Mouse (Mus musculus): ENCODE measurements at regions not wholly inside any gene's neighbourhood (a gene's known extent, or its start where the extent isn't known, plus 50 kb on each side); places are given as distances from the start of the nearest gene placed in this dataset.

- Histone ChIP-seq H3K9me3 (replicated peaks; ENCODE audit: low read length) (no peaks in the 10 kb centered on the region), H3K27ac (ENCODE audit: insufficient read depth, low read depth) (no peak overlapping the region), H3K9ac (ENCODE audit: insufficient read depth, low read depth) (no peak overlapping the region), H3K4me2 (ENCODE audit: insufficient read depth, low read depth, poor library complexity, severe bottlenecking) (no peak overlapping the region), H3K4me1 (ENCODE audit: control insufficient read depth in 1 of 2, insufficient read depth in 2 of 2) (peaks cover 0 to 7% of the 10 kb centered on the region in 2 experiments; a peak in 2 of 4 replicates), H3K79me2 (replicated peaks; ENCODE audit: control insufficient read depth, extremely low read depth, insufficient read depth, poor library complexity, severe bottlenecking) (no peaks in the 10 kb centered on the region), H3K4me3 (replicated peaks in 1 of 3; ENCODE audit: low read depth in 2 of 3, low read length in 2 of 3, poor library complexity in 1 of 3) (no peak overlapping the region), H3K36me3 (replicated peaks in 1 of 2; ENCODE audit: control insufficient read depth in 1 of 2, insufficient read depth in 1 of 2, low read length in 1 of 2) (no peaks in the 10 kb centered on the region), H3K27me3 (replicated peaks) (peaks cover 3% of the 10 kb centered on the region)
- in situ Hi-C loops (cut with MboI; ENCODE audit: low pct_ligation_motif_present, low pct_unique_long_range_greater_than_20kb, low sequenced_read_pairs): no loop called here
- no peak for DNase-seq (ENCODE audit: extremely low read depth)
- no peak for TF ChIP-seq UBTF (IDR thresholded peaks at IDR 0.05; ENCODE audit: low read depth, low read length)
- no peak for TF ChIP-seq CHD2 (IDR thresholded peaks at IDR 0.05; ENCODE audit: low read length)
- TF ChIP-seq TBP (conservative IDR thresholded peaks at IDR 0.05; ENCODE audit: low read depth, low read length): no peak
- dilution Hi-C loops (cut with MboI; ENCODE audit: extremely low pct_ligation_motif_present, extremely low pct_unique_long_range_greater_than_20kb, low sequenced_read_pairs): no loop called here
Measured at GRCm38 (mm10) chr6:117293780-117294465, 125.6 kb downstream of the Cxcl12 start.

- TF ChIP-seq ETS1 (conservative IDR thresholded peaks at IDR 0.05; ENCODE audit: low read depth, low read length) (no peak), JUND (conservative IDR thresholded peaks at IDR 0.05; ENCODE audit: low read depth, low read length) (no peak), CHD1 (IDR thresholded peaks at IDR 0.05; ENCODE audit: low read depth, low read length) (no peak), MYC (IDR thresholded peaks at IDR 0.05; ENCODE audit: low read depth, low read length) (no peak), RCOR1 (conservative IDR thresholded peaks at IDR 0.05; ENCODE audit: low read depth, low read length) (no peak)
- no peak for DNase-seq (ENCODE audit: extremely low read depth)
- Histone ChIP-seq H3K27ac (ENCODE audit: insufficient read depth, low read depth) (no peak overlapping the region), H3K36me3 (replicated peaks in 1 of 2; ENCODE audit: control insufficient read depth in 1 of 2, insufficient read depth in 1 of 2, low read length in 1 of 2) (no peaks in the 10 kb centered on the region), H3K9ac (ENCODE audit: insufficient read depth, low read depth) (no peak overlapping the region), H3K9me3 (replicated peaks; ENCODE audit: low read length) (no peaks in the 10 kb centered on the region), H3K4me1 (ENCODE audit: control insufficient read depth in 1 of 2, insufficient read depth in 2 of 2) (peaks cover under 1 to 11% of the 10 kb centered on the region in 2 experiments; a peak in 3 of 4 replicates), H3K79me2 (replicated peaks; ENCODE audit: control insufficient read depth, extremely low read depth, insufficient read depth, poor library complexity, severe bottlenecking) (no peaks in the 10 kb centered on the region), H3K4me2 (ENCODE audit: insufficient read depth, low read depth, poor library complexity, severe bottlenecking) (no peak overlapping the region), H3K27me3 (replicated peaks) (peaks cover 5% of the 10 kb centered on the region), H3K4me3 (replicated peaks in 1 of 3; ENCODE audit: low read depth in 2 of 3, low read length in 2 of 3, poor library complexity in 1 of 3) (no peak overlapping the region)
- dilution Hi-C loops (cut with MboI; ENCODE audit: extremely low pct_ligation_motif_present, extremely low pct_unique_long_range_greater_than_20kb, low sequenced_read_pairs): no loop called here
- in situ Hi-C loops (cut with MboI; ENCODE audit: low pct_ligation_motif_present, low pct_unique_long_range_greater_than_20kb, low sequenced_read_pairs): no loop called here
Measured at GRCm38 (mm10) chr6:117297918-117298317, 129.6 kb downstream of the Cxcl12 start.

GRCm38 (mm10) chr6:117299503-117300288, 131.4 kb downstream of the Cxcl12 start:
- DNase-seq (ENCODE audit: extremely low read depth): no peak
- Histone ChIP-seq H3K79me2 (replicated peaks; ENCODE audit: control insufficient read depth, extremely low read depth, insufficient read depth, poor library complexity, severe bottlenecking) (no peaks in the 10 kb centered on the region), H3K27me3 (replicated peaks) (peaks cover 4% of the 10 kb centered on the region), H3K9ac (ENCODE audit: insufficient read depth, low read depth) (no peak overlapping the region), H3K36me3 (replicated peaks in 1 of 2; ENCODE audit: control insufficient read depth in 1 of 2, insufficient read depth in 1 of 2, low read length in 1 of 2) (no peaks in the 10 kb centered on the region), H3K4me3 (replicated peaks in 1 of 3; ENCODE audit: low read depth in 2 of 3, low read length in 2 of 3, poor library complexity in 1 of 3) (no peak overlapping the region), H3K27ac (ENCODE audit: insufficient read depth, low read depth) (no peak overlapping the region), H3K4me1 (ENCODE audit: control insufficient read depth in 1 of 2, insufficient read depth in 2 of 2) (peaks cover 4 to 8% of the 10 kb centered on the region in 2 experiments; a peak in 3 of 4 replicates), H3K9me3 (replicated peaks; ENCODE audit: low read length) (no peaks in the 10 kb centered on the region), H3K4me2 (ENCODE audit: insufficient read depth, low read depth, poor library complexity, severe bottlenecking) (no peak overlapping the region)
- dilution Hi-C loops (cut with MboI; ENCODE audit: extremely low pct_ligation_motif_present, extremely low pct_unique_long_range_greater_than_20kb, low sequenced_read_pairs) (no loop called here), in situ Hi-C loops (cut with MboI; ENCODE audit: low pct_ligation_motif_present, low pct_unique_long_range_greater_than_20kb, low sequenced_read_pairs) (no loop called here)
- no peak for TF ChIP-seq PAX5 (IDR thresholded peaks at IDR 0.05; ENCODE audit: low read length)
- TF ChIP-seq IRF4 (IDR thresholded peaks at IDR 0.05; ENCODE audit: low read depth, low read length): no peak
- no peak for TF ChIP-seq POLR2A (IDR thresholded peaks at IDR 0.05; ENCODE audit: low read depth, low read length)
- TF ChIP-seq NELFE (IDR thresholded peaks at IDR 0.05; ENCODE audit: low read depth, low read length): no peak
- no peak for TF ChIP-seq ZNF384 (IDR thresholded peaks at IDR 0.05; ENCODE audit: low read depth, low read length)
- no peak for TF ChIP-seq E2F4 (IDR thresholded peaks at IDR 0.05; ENCODE audit: insufficient replicate concordance, low read depth, low read length)
- TF ChIP-seq POLR2AphosphoS2 (IDR thresholded peaks at IDR 0.05; ENCODE audit: low read depth, low read length): no peak
- no peak for TF ChIP-seq CTCF (conservative IDR thresholded peaks at IDR 0.05 in 1 of 2, IDR thresholded peaks at IDR 0.05 in 1 of 2; ENCODE audit: low read depth in 2 of 2, low read length in 2 of 2)
- TF ChIP-seq ZC3H11A (IDR thresholded peaks at IDR 0.05; ENCODE audit: low read depth, low read length): no peak
- TF ChIP-seq USF1 (IDR thresholded peaks at IDR 0.05; ENCODE audit: low read depth, low read length): no peak
- no peak for TF ChIP-seq ZMIZ1 (IDR thresholded peaks at IDR 0.05; ENCODE audit: low read depth, low read length)
- TF ChIP-seq MXI1 (IDR thresholded peaks at IDR 0.05; ENCODE audit: low read depth, low read length): no peak
- no peak for TF ChIP-seq SMC3 (IDR thresholded peaks at IDR 0.05; ENCODE audit: low read depth, low read length)
- no peak for TF ChIP-seq RAD21 (IDR thresholded peaks at IDR 0.05; ENCODE audit: low read depth, low read length)
- no peak for TF ChIP-seq ETS1 (conservative IDR thresholded peaks at IDR 0.05; ENCODE audit: low read depth, low read length)
- no peak for TF ChIP-seq UBTF (IDR thresholded peaks at IDR 0.05; ENCODE audit: low read depth, low read length)
- no peak for TF ChIP-seq BHLHE40 (IDR thresholded peaks at IDR 0.05; ENCODE audit: low read depth, low read length)
- no peak for TF ChIP-seq NRF1 (IDR thresholded peaks at IDR 0.05; ENCODE audit: low read depth, low read length)
